Mouse (Mus musculus): Measurements from ENCODE around the gene Cntn5. TPM values are rescaled to one million over a fixed set of nuclear protein-coding genes. Genes with fewer than 3 reads are reported as not detected.

Cntn5 gene
- polyA plus RNA-seq, 1 experiment from 2014 or later: not detected

DNA sequence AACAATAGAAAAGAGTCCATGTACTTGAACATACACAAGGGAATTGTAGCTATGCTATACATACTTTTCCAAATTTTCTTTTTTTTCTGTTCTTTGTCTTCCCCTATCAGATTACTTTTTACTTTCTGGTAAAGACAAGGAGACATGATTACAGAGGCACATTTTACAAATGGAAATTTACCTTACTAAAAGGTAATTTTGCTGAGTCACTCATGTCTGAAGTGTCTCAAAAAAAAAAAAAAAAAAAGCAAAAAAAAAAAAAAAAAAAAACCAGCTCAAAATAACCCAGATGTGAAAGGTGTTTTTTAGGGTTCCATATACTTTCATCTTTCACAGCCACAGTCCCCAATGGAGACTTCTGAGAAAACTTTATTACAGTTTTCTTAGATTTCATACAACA is 492.5 kb downstream of the Cntn5 start:
- Histone ChIP-seq H3K36me3 (ENCODE audit: inconsistent target) (no peaks in the 10 kb centered on the region), H3K27ac (no peak overlapping the region), H3K4me3 (ENCODE audit: inconsistent target) (no peak overlapping the region), H3K79me2 (ENCODE audit: inconsistent target) (no peaks in the 10 kb centered on the region)

DNA sequence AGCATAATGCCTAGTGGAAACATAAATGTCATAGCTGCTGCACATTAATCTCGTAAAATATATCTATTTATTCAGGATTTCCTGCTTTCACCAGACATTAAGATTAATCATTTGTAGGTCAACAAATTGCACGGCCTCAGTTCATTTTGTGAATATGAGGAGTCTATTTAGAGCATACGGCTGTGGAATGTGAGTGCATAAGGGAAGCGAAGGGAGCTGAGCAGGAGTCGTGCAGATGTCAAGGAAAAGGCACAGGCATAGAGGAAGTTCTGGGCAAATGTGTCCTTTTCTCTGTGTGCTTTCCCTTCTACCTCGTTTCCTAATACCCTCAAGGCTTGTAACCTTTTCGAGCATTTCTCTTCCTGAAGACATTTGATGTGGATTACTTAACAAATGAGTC is 504.5 kb downstream of the Cntn5 start:
- 24% methylated on average over 7 of the region's 7 CpGs for WGBS (ENCODE audit: missing documents)

DNA sequence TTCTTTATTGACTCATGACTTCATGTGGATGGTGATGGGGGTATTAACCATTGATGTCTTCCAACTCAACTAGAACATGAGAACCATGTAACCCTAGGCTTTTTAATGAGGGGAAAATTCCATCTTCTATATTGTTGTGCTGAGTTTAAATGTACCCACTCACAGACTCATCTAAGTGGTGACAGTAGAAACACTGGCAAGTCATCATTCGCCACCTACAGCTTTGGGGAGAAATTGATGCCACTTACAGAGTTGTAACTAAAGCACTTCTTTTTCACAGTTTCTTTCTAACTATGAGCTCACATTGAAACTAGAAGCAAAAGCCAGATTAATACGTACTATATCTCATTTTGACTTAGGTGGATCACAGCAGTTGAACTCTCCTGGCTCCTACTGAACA is 514.7 kb downstream of the Cntn5 start:
- Histone ChIP-seq H3K27ac (no peak overlapping the region), H3K36me3 (ENCODE audit: inconsistent target) (no peaks in the 10 kb centered on the region), H3K79me2 (ENCODE audit: inconsistent target) (no peaks in the 10 kb centered on the region), H3K4me3 (ENCODE audit: inconsistent target) (no peak overlapping the region)
- 69% methylated on average over 2 of the region's 2 CpGs for WGBS (ENCODE audit: missing documents)

More for the DNA sequence above, 504.5 kb downstream of the Cntn5 start:
- no peak overlapping the region for H3K27ac ChIP-seq
- H3K79me2 ChIP-seq (ENCODE audit: inconsistent target): no peaks in the 10 kb centered on the region
- H3K36me3 ChIP-seq (ENCODE audit: inconsistent target): no peaks in the 10 kb centered on the region
- H3K4me3 ChIP-seq (ENCODE audit: inconsistent target): no peak overlapping the region

DNA sequence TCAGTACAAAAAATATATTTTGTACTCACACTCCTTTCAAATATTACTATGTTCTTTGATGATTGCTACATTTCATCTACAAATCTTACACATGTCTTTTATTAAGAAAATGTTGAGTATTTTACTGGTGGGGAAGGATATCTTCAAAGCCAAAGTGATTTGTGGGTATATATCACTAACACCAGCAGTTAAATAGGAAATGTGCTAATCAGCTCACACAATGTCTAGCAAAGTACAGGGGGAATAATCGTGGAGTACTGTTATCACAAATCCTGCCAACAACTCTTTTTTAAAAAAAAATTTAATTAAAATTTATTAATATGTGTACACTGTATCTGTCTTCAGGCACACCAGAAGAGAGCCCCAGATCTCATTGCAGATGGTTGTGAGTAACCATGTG is 520.1 kb downstream of the Cntn5 start:
- 40% methylated on average over 1 of the region's 1 CpGs for WGBS (ENCODE audit: missing documents)
- no peak overlapping the region for H3K27ac ChIP-seq
- H3K4me3 ChIP-seq (ENCODE audit: inconsistent target): no peak overlapping the region
- H3K79me2 ChIP-seq (ENCODE audit: inconsistent target): no peaks in the 10 kb centered on the region
- H3K36me3 ChIP-seq (ENCODE audit: inconsistent target): no peaks in the 10 kb centered on the region

DNA sequence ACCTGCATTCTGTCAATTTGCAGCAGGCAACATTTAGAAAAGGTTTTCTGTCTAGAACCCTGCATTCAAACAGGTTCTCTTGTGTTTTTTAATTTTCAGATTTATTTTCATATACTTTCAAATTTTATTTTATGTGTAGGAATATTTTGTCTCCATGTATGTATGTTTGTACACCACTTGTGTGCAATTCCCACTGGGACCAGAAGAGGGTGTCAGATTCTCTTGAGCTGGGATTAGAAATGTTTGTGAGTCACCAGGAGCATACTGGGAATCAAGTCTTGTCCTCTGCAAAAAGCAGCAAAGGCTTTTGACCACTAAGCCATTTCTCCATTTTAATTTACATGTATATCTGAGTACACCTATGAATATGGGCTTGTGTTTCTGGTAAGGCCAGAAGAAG is 521.4 kb downstream of the Cntn5 start:
- Histone ChIP-seq H3K4me3 (ENCODE audit: inconsistent target) (no peak overlapping the region), H3K79me2 (ENCODE audit: inconsistent target) (no peaks in the 10 kb centered on the region), H3K27ac (no peak overlapping the region), H3K36me3 (ENCODE audit: inconsistent target) (no peaks in the 10 kb centered on the region)

DNA sequence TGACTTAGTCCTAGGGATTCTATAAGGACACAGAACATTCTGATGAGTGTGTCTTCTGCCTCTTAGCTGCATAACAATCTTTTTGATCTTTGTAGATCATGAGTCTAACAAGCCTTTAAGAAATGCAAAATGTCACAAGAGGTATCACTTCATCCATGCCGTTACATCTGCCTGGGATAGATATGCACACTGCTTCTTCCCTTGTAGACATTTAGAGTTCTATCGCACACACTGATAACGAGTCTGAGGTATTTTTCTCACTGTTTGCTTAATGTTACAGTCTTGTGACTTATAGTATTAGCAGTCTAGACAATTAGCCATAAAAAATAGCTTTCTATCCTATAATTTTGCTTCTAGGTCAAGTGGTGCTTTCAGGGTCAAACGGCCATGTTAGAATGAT is 522.9 kb downstream of the Cntn5 start:
- WGBS (ENCODE audit: missing documents): 90% methylated on average over 4 of the region's 4 CpGs

DNA sequence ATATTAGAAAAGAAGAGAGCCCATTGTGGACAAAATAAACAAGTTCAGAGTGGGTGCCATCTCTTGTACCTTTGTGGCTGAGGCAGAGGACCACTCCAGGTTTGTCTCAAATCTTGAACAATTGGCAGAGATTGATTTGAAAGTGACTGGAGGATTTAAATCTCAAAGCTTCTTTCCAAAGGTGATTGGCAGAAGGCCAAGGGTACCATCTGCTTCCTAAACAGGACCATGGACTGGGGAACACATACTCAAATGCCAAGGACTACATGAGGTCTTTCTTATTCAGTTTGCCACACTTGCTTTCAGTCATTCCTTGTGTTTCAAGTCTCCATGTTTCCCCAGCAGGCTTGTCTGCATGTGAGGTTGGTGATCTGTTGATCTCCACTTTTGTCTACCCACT is 528.3 kb downstream of the Cntn5 start:
- Histone ChIP-seq H3K27ac (no peak overlapping the region), H3K36me3 (ENCODE audit: inconsistent target) (no peaks in the 10 kb centered on the region), H3K79me2 (ENCODE audit: inconsistent target) (no peaks in the 10 kb centered on the region), H3K4me3 (ENCODE audit: inconsistent target) (no peak overlapping the region)

More for the DNA sequence above, 522.9 kb downstream of the Cntn5 start:
- Histone ChIP-seq H3K79me2 (ENCODE audit: inconsistent target) (no peaks in the 10 kb centered on the region), H3K4me3 (ENCODE audit: inconsistent target) (no peak overlapping the region), H3K36me3 (ENCODE audit: inconsistent target) (no peaks in the 10 kb centered on the region), H3K27ac (no peak overlapping the region)

DNA sequence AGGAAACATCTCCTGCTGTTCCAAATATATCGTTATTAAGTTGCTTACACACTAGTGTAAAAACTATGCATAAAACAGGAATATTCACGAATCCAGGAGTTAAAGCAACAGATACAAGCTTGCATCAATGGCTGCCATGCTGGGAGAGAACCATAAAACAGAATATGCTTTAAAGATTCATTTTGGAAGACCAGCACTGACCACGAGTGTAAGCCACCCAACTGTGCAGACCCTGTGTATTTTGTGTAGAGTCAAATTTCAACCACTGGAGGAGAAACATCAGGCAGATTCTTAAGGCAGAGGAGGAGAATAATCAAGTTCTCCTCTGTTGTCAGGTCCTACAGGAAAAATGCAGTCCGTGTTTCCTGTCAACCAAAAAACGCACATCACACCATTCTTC is 535.6 kb downstream of the Cntn5 start:
- H3K27ac ChIP-seq: no peak overlapping the region
- no peak overlapping the region for H3K4me3 ChIP-seq (ENCODE audit: inconsistent target)
- WGBS (ENCODE audit: missing documents): 80% methylated on average over 5 of the region's 5 CpGs
- H3K36me3 ChIP-seq (ENCODE audit: inconsistent target): no peaks in the 10 kb centered on the region
- no peaks in the 10 kb centered on the region for H3K79me2 ChIP-seq (ENCODE audit: inconsistent target)

DNA sequence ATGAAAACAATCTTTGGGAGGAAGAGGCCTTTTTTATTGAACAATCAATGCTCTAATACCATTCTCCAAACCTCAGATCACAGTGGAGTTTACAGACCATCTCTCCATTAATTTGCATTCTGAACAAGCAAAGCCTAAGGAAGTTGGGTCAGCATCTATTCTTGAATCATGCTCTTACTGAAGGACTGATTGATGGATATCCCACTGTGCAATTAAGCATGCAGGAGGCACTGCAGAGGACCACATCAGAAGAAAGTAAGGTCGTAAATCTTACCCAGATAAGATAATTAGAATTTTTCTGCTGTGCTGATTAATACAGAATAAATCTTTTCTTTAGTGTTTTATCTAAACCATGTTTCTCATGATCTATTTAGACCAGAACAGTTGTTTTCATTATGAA is 536.2 kb downstream of the Cntn5 start:
- no peaks in the 10 kb centered on the region for H3K79me2 ChIP-seq (ENCODE audit: inconsistent target)
- WGBS (ENCODE audit: missing documents): 36% methylated on average over 1 of the region's 1 CpGs
- no peak overlapping the region for H3K27ac ChIP-seq
- no peak overlapping the region for H3K4me3 ChIP-seq (ENCODE audit: inconsistent target)
- no peaks in the 10 kb centered on the region for H3K36me3 ChIP-seq (ENCODE audit: inconsistent target)

DNA sequence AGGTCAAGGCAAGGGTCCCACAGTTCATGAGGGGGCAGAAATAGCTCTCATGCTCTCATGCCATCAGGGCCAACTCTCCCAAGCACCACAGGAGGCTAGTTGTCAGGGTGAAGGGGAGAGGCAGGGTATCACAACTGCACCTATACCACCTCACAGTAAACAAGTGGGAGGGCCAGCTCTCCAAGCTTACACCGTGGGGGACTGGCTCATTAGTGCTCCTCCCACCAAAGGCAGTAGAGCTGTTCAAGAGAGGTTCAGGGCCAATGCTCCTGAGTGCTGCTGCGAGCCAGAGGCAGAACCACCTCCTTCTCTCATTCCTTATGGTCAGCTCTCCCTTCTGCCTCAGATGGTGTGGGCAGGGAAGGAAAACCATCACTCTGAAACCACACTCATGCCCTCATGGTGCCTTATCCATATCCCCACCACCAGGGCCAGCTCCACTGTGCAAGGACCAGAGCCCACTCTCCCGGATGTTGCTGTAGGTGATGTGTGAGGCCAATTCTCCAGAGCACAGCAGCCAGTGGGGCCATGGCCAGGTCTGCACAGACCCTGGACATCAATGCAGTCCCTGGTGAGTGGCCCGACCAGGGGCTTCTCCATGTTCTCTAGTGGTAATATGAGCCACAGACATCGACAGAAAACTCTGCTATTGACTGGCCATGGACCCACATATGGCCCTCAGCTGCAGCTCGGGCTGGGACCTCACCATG is 538.2 kb downstream of the Cntn5 start:
- Histone ChIP-seq H3K79me2 (ENCODE audit: inconsistent target) (no peaks in the 10 kb centered on the region), H3K27ac (no peak overlapping the region), H3K36me3 (ENCODE audit: inconsistent target) (no peaks in the 10 kb centered on the region), H3K4me3 (ENCODE audit: inconsistent target) (no peak overlapping the region)
- WGBS (ENCODE audit: missing documents): 57% methylated on average over 6 of the region's 6 CpGs

DNA sequence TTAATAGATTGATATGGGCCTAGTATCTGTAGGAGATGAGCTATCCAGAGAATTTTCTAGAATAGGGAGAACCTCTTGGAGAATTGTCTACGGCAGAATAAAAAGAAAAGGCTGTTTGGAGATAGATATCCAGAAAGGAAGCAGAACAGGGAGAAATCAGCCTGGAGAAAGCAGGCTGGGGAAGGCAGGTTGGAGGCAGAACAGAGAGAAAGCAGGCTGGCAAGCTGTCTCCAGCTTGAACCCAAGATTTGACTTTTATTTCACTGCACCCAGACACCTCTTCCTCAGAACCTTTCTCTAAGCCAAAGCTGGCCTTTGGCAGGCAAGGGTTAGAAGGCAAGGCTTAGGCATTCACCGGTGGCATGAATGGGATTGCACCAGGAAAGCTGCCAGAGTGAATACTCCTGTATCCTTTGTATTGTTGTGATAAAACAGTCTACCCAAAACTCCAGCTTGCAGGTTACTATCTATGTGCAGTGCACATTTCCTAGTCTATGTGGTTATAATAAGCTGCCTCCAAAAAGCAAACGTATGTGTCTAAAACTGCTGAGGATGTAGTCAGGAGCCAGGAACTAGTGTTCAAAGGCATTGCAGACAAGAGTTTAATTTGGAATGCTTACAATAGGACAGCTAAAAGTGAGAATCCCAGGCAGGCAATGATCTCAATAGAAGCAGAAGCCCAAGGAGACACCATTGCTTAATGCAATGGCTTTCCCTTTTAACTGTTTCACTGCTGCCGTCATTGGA is 553.5 kb downstream of the Cntn5 start:
- WGBS (ENCODE audit: missing documents): 93% methylated on average over 4 of the region's 4 CpGs
- H3K4me3 ChIP-seq (ENCODE audit: inconsistent target): no peak overlapping the region
- no peaks in the 10 kb centered on the region for H3K79me2 ChIP-seq (ENCODE audit: inconsistent target)
- no peaks in the 10 kb centered on the region for H3K36me3 ChIP-seq (ENCODE audit: inconsistent target)
- no peak overlapping the region for H3K27ac ChIP-seq

DNA sequence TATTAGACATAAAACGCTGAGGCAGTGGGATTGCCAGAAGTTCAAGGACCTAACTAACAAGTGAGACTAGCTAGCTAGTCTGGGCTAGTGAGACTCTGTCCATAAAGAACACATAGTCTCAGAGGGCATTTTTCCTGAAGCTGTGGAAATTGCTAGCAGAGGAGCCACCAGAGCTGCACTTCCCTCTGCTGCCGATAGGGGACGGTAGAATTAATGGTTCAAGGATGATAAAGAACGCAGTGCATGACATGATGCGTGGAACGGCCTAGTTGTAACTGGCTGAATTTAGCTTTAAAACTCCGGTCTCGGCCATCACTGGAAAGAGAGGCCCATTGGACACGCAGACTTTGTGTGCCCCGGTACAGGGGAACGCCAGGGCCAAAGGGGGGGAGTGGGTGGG is 555.8 kb downstream of the Cntn5 start:
- WGBS (ENCODE audit: missing documents): 77% methylated on average over 8 of the region's 11 CpGs
- Histone ChIP-seq H3K27ac (no peak overlapping the region), H3K4me3 (ENCODE audit: inconsistent target) (no peak overlapping the region), H3K36me3 (ENCODE audit: inconsistent target) (no peaks in the 10 kb centered on the region), H3K79me2 (ENCODE audit: inconsistent target) (no peaks in the 10 kb centered on the region)

DNA sequence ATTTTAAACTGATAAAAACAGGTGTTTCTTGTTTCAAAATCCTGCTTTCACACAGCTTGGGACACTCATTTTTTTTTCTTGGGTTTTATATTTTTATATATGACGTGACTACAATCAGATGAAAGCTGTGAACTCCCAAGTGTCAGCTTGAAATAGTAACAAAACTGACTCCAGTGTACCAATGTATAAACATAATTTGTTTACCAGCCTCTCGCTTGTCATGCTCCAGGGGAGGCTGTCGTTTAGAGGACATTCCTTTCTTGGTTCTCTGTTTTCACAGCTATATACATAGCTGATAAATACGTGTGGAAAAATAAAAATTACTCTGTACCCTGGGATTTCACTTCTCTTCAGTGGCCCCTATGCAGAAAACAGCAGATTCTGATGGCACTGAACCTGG is 556.4 kb downstream of the Cntn5 start:
- no peaks in the 10 kb centered on the region for H3K36me3 ChIP-seq (ENCODE audit: inconsistent target)
- WGBS (ENCODE audit: missing documents): 74% methylated on average over 4 of the region's 4 CpGs
- no peak overlapping the region for H3K4me3 ChIP-seq (ENCODE audit: inconsistent target)
- no peak overlapping the region for H3K27ac ChIP-seq
- no peaks in the 10 kb centered on the region for H3K79me2 ChIP-seq (ENCODE audit: inconsistent target)

DNA sequence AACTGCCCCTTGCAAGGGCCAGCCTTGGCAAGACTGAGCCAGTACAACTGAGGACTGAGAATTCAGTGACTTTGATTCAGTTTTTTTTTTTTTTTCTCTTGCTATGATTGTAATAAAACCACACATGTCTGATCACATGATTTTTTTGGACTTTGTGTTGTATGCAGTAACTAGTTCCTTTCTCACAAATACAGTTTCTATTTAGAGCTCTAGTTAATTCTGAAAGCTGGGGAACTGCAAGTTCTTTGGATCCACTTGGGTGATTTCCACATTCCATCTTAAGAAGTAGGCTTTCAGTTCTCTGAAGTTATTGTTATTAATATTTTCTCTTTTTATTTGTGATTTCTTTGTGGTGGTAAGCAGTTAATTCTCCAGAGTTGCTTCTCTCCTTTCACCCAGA is 563.8 kb downstream of the Cntn5 start:
- H3K4me3 ChIP-seq (ENCODE audit: inconsistent target): no peak overlapping the region
- H3K79me2 ChIP-seq (ENCODE audit: inconsistent target): no peaks in the 10 kb centered on the region

DNA sequence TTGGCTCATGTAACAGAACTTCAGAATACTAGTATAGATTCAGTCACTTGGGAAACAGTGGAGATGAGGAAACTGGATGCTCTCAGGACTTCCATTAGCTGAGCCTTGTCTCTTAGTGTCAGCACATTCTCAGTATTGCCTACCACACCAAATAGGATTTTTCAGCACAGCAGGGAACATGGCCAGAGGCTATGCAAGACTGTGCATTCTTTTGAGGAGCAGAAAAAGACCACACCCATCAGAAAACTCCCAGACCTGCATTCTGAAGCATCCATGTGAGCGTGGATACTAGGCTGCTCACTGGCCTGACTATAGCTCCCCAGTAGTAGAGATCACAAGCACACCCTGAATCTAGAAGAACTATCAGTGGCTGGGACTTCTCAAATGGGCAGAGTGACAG is 564.9 kb downstream of the Cntn5 start:
- Histone ChIP-seq H3K36me3 (ENCODE audit: inconsistent target) (no peaks in the 10 kb centered on the region), H3K4me3 (ENCODE audit: inconsistent target) (no peak overlapping the region), H3K79me2 (ENCODE audit: inconsistent target) (no peaks in the 10 kb centered on the region), H3K27ac (no peak overlapping the region)
- WGBS (ENCODE audit: missing documents): 89% methylated on average over 1 of the region's 1 CpGs

More for the DNA sequence above, 563.8 kb downstream of the Cntn5 start:
- Histone ChIP-seq H3K36me3 (ENCODE audit: inconsistent target) (no peaks in the 10 kb centered on the region), H3K27ac (no peak overlapping the region)

Measured in macrophage (primary cell).